Mouse (Mus musculus) embryonic facial prominence, embryonic 13.5 days (tissue): Measurements from ENCODE around the gene Olfm2. TPM values are rescaled to one million over a fixed set of nuclear protein-coding genes. Genes with fewer than 3 reads are reported as not detected.

Experiments used
- polyA plus RNA-seq: library from polyadenylated mRNA; unstranded; fragments of >200 nt; fragmentation: Nextera tagmentation; extraction: Ambion mirVana; gene quantifications from 2 replicates; pipeline ENCODE4 v1.2.1, GENCODE M21; 2015

Gene Olfm2
- polyA plus RNA-seq, 1 experiment from 2014 or later: 15.9 TPM

Other genes with a start within 250 kb of the Olfm2 start
- gene Zfp266, start 224.9 kb downstream of the Olfm2 start, polyA plus RNA-seq: 148 and 158 TPM in 2 replicates
- 27.1 and 31.2 TPM in 2 replicates for gene Zfp846, start 165.1 kb downstream of the Olfm2 start, polyA plus RNA-seq
- 394 and 448 TPM in 2 replicates for gene Ubl5, start 103.5 kb downstream of the Olfm2 start, polyA plus RNA-seq
- gene Fbxl12, start 101.6 kb downstream of the Olfm2 start, polyA plus RNA-seq: 15.5 and 17.7 TPM in 2 replicates
- 48.3 and 52.3 TPM in 2 replicates for gene Pin1, start 94.3 kb downstream of the Olfm2 start, polyA plus RNA-seq
- 0.72 and 0.80 TPM in 2 replicates for gene Col5a3, start 68.7 kb upstream of the Olfm2 start, polyA plus RNA-seq
- not detected in 2 replicates for gene Rdh8, start 72.2 kb upstream of the Olfm2 start, polyA plus RNA-seq
- 7.5 and 9.1 TPM in 2 replicates for gene A230050P20Rik, start 122.3 kb upstream of the Olfm2 start, polyA plus RNA-seq
- 3.6 and 5.4 TPM in 2 replicates for gene Angptl6, start 133.4 kb upstream of the Olfm2 start, polyA plus RNA-seq
- 86.2 and 87.6 TPM in 2 replicates for gene Ppan, start 141.8 kb upstream of the Olfm2 start, polyA plus RNA-seq
- 292 and 343 TPM in 2 replicates for gene Eif3g, start 152.3 kb upstream of the Olfm2 start, polyA plus RNA-seq
- gene Dnmt1, start 213.5 kb upstream of the Olfm2 start, polyA plus RNA-seq: 102 and 109 TPM in 2 replicates
- gene S1pr2, start 230.4 kb upstream of the Olfm2 start, polyA plus RNA-seq: 67.8 and 71.5 TPM in 2 replicates